Mouse (Mus musculus) cerebellum, postnatal 25 days (tissue): ENCODE measurements at regions not wholly inside any gene's neighbourhood (a gene's known extent, or its start where the extent isn't known, plus 50 kb on each side); places are given as distances from the start of the nearest gene placed in this dataset.
A peak's percentile ranks its signal among the peaks of the same experiment; 100 is the strongest.

Experiments
- DNase-seq, 2 experiments: peaks; one replicate each; pipeline ENCODE4 v3.0.0; 2021; ENCODE audit warnings: mixed read lengths in 2 of 2

GRCm38 (mm10) chr2:166351581-166351980 lies 196.1 kb upstream of the Sulf2 start:
- DNase-seq: no peak

GRCm38 (mm10) chr2:166348654-166349053 lies 193.2 kb upstream of the Sulf2 start:
- no peak for DNase-seq

GRCm38 (mm10) chr2:166346421-166347182 lies 191.1 kb upstream of the Sulf2 start:
- DNase-seq: no peak

GRCm38 (mm10) chr2:166343551-166344340 lies 188.3 kb upstream of the Sulf2 start:
- DNase-seq: peak in 1 of 2 experiments; percentile 16

- DNase-seq: peak; percentile 30 to 51
Measured at GRCm38 (mm10) chr2:166342407-166342806, 186.9 kb upstream of the Sulf2 start.

- no peak for DNase-seq
Measured at GRCm38 (mm10) chr2:166340196-166340595, 184.7 kb upstream of the Sulf2 start.

GRCm38 (mm10) chr2:166339427-166339826 lies 184.0 kb upstream of the Sulf2 start:
- DNase-seq: no peak

- no peak for DNase-seq
Measured at GRCm38 (mm10) chr2:166338396-166339085, 183.1 kb upstream of the Sulf2 start.

GRCm38 (mm10) chr2:166337666-166338065 lies 182.2 kb upstream of the Sulf2 start:
- DNase-seq: no peak

- DNase-seq: no peak
Measured at GRCm38 (mm10) chr2:166335702-166336101, 180.2 kb upstream of the Sulf2 start.

GRCm38 (mm10) chr2:166334559-166334958 lies 179.1 kb upstream of the Sulf2 start:
- no peak for DNase-seq

- DNase-seq: no peak
Measured at GRCm38 (mm10) chr2:166333818-166334217, 178.4 kb upstream of the Sulf2 start.

- no peak for DNase-seq
Measured at GRCm38 (mm10) chr2:166332748-166333417, 177.4 kb upstream of the Sulf2 start.

GRCm38 (mm10) chr2:166331192-166331591 lies 175.7 kb upstream of the Sulf2 start:
- no peak for DNase-seq

GRCm38 (mm10) chr2:166330364-166330763 lies 174.9 kb upstream of the Sulf2 start:
- no peak for DNase-seq

- no peak for DNase-seq
Measured at GRCm38 (mm10) chr2:166329556-166330340, 174.3 kb upstream of the Sulf2 start.

- DNase-seq: no peak
Measured at GRCm38 (mm10) chr2:166326932-166327331, 171.5 kb upstream of the Sulf2 start.

GRCm38 (mm10) chr2:166324954-166325353 lies 169.5 kb upstream of the Sulf2 start:
- DNase-seq: no peak

GRCm38 (mm10) chr2:166324439-166324838 lies 169.0 kb upstream of the Sulf2 start:
- DNase-seq: peak in 1 of 2 experiments; percentile 40

- DNase-seq: no peak
Measured at GRCm38 (mm10) chr2:166322668-166323043, 167.2 kb upstream of the Sulf2 start.

GRCm38 (mm10) chr2:166321992-166322667 lies 166.7 kb upstream of the Sulf2 start:
- DNase-seq: no peak
